In genomic region chr16:95886131-95886530, GRCm38 (mm10) we compare ENCODE assay signal across 12 mouse cellular contexts.
"Had no signal": no experiment of that assay in that cellular context is flagged by ENCODE, and none has a peak within 500 bp of the region (broad histone marks: within the 10 kb centered on the region; RNA-seq: fewer than 3 reads in every experiment).

No protein-coding gene starts in this region.

- H3K27ac ChIP-seq: intestine, embryonic 15.5 days; limb, embryonic 13.5 days; liver, embryonic 14.5 days; midbrain, embryonic 15.5 days; neural tube, embryonic 12.5 days; stomach, embryonic 15.5 days had no signal

- H3K4me2 ChIP-seq: intestine, embryonic 15.5 days; limb, embryonic 13.5 days; midbrain, embryonic 11.5 days; midbrain, embryonic 15.5 days; neural tube, embryonic 12.5 days; stomach, embryonic 15.5 days had no signal

- ATAC-seq: intestine, embryonic 15.5 days; midbrain, embryonic 15.5 days had no signal

- DNase-seq: kidney, adult 18-20 months; layer of hippocampus, adult 9-11 months; left cerebral cortex, postnatal 4 days; lung, adult 18-20 months; spleen, adult 18-20 months had no signal

- H3K4me3 ChIP-seq: intestine, embryonic 15.5 days; limb, embryonic 13.5 days; midbrain, embryonic 15.5 days; neural tube, embryonic 12.5 days; stomach, embryonic 15.5 days had no signal

- H3K4me1 ChIP-seq: intestine, embryonic 15.5 days; limb, embryonic 13.5 days; midbrain, embryonic 15.5 days; neural tube, embryonic 12.5 days; stomach, embryonic 15.5 days had no signal

- H3K9me3 ChIP-seq: intestine, embryonic 15.5 days; limb, embryonic 13.5 days; midbrain, embryonic 15.5 days; neural tube, embryonic 12.5 days; stomach, embryonic 15.5 days had no signal

- H3K9ac ChIP-seq: intestine, embryonic 15.5 days; limb, embryonic 13.5 days; liver, embryonic 14.5 days; midbrain, embryonic 15.5 days; neural tube, embryonic 12.5 days; stomach, embryonic 15.5 days had no signal

- H3K36me3 ChIP-seq: intestine, embryonic 15.5 days; limb, embryonic 13.5 days; midbrain, embryonic 15.5 days; neural tube, embryonic 12.5 days; stomach, embryonic 15.5 days had no signal

- H3K27me3 ChIP-seq: intestine, embryonic 15.5 days; limb, embryonic 13.5 days; midbrain, embryonic 15.5 days; neural tube, embryonic 12.5 days; stomach, embryonic 15.5 days had no signal
